Mouse (Mus musculus) thymus, postnatal 14 days (tissue): ENCODE results near the gene Emsy.

Experiments used
- DNase-seq: peaks from one replicate; pipeline ENCODE4 v3.0.0; 2021

The Emsy gene

GRCm38 (mm10) chr7:98667956-98668746, 11.6 kb upstream of the Emsy start:
- no peak for DNase-seq

GRCm38 (mm10) chr7:98665726-98666125, 9.1 kb upstream of the Emsy start:
- no peak for DNase-seq

DNA sequence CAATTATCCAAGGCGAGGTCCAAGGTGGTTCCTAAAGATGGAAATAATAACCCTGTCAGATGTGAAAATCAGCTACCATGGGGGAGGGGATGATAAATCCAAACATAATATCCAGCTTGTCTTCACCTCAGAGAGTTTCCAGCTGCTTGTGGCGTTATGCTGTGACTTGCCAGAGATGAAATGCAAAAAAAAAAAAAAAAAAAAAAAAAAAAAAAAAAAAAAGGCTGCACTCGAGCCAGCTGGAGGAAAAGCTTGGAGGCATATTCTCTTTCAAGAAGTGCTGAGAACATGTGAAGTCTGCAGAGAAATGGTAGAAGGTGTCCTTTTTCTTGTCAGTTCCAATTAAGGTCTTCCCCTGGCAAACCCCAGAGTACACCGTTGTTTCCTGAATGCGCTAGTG, 8.6 kb upstream of the Emsy start:
- no peak for DNase-seq

- DNase-seq: peak; percentile 77
Observed at GRCm38 (mm10) chr7:98655681-98656530, 677 bp downstream of the Emsy start.

DNA sequence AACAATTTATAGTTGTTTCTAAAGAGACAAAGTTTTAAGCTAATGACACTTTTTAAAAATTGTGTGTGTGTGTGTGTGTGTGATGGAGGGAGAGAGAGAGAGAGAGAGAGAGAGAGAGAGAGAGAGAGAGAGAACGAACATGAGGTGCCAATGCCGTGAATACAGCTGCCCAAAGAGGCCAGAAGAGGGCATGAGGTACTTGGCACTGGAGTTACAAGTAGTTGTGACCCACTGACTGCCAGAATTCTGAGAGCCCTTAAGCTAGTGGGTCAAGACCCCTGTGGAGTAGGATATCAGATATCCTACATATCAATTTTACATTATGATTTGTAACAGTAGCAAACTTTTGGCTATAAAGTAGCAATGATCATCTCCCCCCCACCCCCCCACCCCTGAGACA, 4.9 kb downstream of the Emsy start:
- no peak for DNase-seq

GRCm38 (mm10) chr7:98644238-98644637, 12.3 kb downstream of the Emsy start:
- DNase-seq: no peak

GRCm38 (mm10) chr7:98636607-98637006, 20.0 kb downstream of the Emsy start:
- DNase-seq: no peak

GRCm38 (mm10) chr7:98633032-98633431, 23.6 kb downstream of the Emsy start:
- no peak for DNase-seq

GRCm38 (mm10) chr7:98629947-98630346, 26.6 kb downstream of the Emsy start:
- no peak for DNase-seq

GRCm38 (mm10) chr7:98617739-98618138, 38.8 kb downstream of the Emsy start:
- DNase-seq: no peak

DNA sequence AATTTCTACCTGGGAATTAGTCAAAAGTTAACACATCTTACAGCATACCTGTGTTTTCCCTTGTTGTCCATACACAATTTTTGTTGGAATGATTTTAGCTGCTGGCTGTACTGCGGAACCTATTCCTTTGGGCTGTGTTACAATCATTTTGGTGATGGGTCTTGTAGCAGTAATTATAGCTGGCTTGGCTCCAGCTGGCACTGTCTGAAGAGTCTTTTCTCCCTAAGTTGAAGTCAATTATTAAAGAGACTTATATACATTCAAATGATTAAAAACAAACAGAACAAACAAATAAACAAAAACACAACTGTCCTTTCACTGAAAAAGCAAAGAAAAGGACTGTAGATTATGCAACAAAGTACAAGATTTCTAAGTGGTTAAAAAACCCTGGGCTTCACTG, 43.6 kb downstream of the Emsy start:
- DNase-seq: no peak

DNA sequence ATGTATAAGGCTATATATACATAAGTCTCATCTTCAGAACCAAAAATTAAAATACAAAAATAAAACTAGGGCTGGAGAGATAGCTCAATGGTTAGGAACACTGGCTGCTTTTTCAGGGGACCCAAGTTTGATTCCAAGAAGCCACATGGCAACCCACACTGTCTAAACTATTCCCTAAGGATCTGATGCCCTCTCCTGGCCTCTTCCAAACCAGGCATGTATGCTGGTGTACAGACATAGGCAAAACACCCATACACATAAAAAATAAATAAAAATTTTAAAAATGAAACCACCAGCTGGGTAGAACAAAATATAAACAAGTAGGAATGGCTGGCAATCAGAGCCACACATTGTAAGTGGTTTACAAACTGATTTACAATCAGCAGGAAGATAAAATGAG, 48.1 kb downstream of the Emsy start:
- DNase-seq: no peak

DNA sequence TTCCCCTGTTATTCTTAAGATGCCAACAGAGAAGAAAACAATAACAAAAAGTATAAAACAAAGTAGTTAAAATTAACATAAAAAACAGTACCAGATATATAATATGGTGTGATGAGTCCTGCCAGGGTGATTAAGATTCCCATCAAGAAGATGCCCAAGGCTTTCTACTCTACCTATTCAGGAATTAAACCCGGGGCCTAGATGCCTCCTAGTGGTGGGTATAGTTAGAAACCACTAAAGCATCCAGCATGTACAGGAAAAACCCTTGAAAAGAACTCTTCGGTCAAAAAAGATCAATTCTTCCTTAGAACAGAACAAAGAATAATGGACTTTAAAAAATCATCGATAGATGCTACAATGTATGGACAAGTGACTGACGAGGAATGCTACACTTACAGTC, 49.4 kb downstream of the Emsy start:
- peak; percentile 42 for DNase-seq

DNA sequence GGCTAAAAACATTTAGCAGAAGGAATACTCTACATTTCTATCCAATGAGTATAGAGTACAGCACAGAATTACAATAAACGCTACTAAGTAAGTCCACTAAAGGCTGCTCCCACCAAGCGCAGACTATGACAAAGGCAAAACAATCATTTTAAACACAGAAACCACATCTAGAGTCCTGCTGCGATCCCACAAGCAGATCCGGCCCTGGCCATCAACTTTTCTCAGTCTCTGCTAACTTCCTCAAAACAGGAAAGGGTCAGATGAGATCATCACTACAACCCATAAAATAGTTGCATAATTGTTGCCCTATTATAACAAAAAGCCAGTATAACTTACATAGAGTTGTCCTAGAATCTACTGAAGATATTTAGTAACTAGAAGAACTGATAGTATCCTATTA, 54.9 kb downstream of the Emsy start:
- no peak for DNase-seq

- DNase-seq: no peak
Observed at GRCm38 (mm10) chr7:98597402-98597801, 59.2 kb downstream of the Emsy start.

- peak; percentile 70 for DNase-seq
Observed at GRCm38 (mm10) chr7:98594731-98595130, 61.9 kb downstream of the Emsy start.

DNA sequence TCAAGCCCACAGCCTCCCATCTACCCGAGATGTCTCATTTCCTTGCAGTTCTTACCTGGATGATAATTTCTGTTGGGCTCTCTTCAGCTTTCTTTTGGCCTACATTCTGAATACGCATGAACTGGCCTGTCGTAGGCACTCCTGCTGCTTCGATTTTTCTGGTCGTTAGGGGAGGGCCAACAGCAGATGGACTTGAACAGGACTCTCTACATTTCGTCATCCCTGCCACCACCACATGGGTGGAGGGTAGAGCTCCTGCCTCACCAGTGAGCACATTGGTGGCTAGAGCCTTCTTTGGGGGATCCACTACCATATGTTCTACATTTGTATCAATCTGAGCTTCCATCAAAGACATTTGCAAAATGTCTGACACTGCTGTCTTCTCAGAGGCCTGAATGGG, 63.3 kb downstream of the Emsy start:
- no peak for DNase-seq

DNA sequence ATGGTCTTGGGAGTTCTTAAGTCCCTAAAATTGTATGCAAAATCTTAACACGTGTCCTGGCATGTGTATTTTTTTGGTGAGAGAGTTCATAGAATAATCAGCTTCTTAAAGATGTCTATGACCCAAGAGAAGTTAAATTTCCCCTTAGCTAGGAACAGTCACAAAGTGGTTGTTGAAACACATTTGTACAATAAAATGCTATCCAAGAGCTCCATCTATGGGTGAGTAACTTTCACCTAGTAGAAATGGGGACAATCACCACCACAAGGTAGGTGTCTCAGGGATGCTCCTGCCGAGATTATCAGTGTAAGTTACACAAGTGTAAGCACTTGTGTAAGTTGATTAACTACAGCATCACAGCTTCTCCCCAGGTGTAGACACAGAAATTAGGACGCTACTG, 67.6 kb downstream of the Emsy start:
- peak; percentile 43 for DNase-seq

- no peak for DNase-seq
Observed at GRCm38 (mm10) chr7:98586313-98586712, 70.3 kb downstream of the Emsy start.

DNA sequence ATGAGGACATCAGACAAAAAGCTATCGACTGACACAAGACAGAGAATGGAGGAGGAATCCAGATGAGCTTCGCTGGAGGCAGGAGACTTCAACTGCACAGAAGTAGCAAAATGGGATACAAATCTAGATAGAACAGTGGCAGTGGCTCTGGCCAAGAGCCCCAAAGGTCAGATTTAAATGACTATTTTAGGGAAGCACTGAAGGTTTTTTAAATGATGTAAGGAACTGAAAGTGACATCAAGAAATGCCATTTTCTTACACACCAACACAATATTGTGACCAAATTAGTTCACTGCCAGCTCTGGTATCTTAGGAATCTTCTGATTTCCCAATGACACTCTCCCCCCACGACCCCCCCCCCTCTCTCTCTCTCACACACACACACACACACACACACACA, 72.0 kb downstream of the Emsy start:
- DNase-seq: no peak

GRCm38 (mm10) chr7:98581266-98581665, 75.3 kb downstream of the Emsy start:
- no peak for DNase-seq

DNA sequence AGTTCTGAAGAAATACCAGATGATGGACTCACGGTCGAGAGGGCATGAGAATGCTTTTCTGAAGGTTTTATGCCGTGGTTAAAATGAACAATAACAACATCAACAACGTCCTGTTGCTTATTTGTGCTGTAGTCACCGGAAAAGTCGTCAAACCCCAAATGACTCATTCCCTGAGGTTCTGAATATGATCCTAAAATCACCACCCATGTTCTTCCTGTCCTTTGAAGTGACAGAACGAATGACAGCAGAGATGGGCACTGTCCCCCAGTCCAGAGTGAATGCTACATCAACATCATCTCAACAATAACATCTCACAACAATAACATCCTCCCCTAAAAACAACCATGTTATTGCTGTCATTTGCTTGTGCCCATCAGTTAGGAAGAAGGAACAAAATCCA, 76.1 kb downstream of the Emsy start:
- DNase-seq: no peak

- DNase-seq: no peak
Observed at GRCm38 (mm10) chr7:98579731-98580130, 76.9 kb downstream of the Emsy start.

- no peak for DNase-seq
Observed at GRCm38 (mm10) chr7:98577461-98577860, 79.1 kb downstream of the Emsy start.
